Mouse (Mus musculus): ENCODE results near the gene Arid1a.
"Not testable (repeated sequence)": the region's sequence is repeated elsewhere in the genome, so short reads cannot be mapped to it uniquely, and the experiment has no call there.

DNA sequence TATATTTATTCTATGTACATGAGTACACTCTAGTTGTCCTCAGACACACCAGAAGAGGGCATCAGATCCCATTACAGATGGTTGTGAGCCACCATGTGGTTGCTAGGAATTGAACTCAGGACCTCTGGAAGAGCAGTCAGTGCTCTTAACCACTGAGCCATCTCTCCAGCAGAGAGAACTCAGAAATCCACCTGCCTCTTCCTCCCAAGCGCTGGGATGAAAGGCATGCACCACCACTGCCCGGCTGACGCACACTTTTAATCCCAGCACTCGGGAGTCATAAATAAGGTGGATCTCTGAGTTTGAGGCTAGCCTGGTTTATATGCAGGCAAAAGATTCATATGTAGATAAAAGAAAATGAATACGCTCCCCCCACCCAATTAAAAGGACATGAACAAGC, 107.1 kb downstream of the Arid1a start:
- TF ChIP-seq POLR2A, CTCF (IDR thresholded peaks at IDR 0.05; ENCODE audit: extremely low read depth, insufficient read depth, low read length): not testable (repeated sequence)

All from cortical plate, adult 2 months (tissue).